Mouse (Mus musculus) lung, postnatal 0 days (tissue): ENCODE measurements at regions not wholly inside any gene's neighbourhood (a gene's known extent, or its start where the extent isn't known, plus 50 kb on each side); places are given as distances from the start of the nearest gene placed in this dataset.
A peak's percentile ranks its signal among the peaks of the same experiment; 100 is the strongest.

Experiments used
- ATAC-seq: fragments of 200-750 bp; cut with Nextera tagmentation; 2 replicates; pipeline ENCODE4 v1.8.0; 2017; ENCODE audit warnings: moderate library complexity
- DNase-seq: peaks from one replicate; pipeline ENCODE4 v3.0.0-alpha.2; 2016; ENCODE audit warnings: low spot score
- H3K27ac ChIP-seq: fragments of 300-500 bp; sonication (generic); 2 replicates; pipeline ENCODE4 v1.5.1; 2014; ENCODE audit warnings: antibody characterized with exemption, mild to moderate bottlenecking, low read length, mixed read lengths
- H3K27me3 ChIP-seq: fragments of 300-500 bp; sonication (generic); replicated peaks from 2 replicates; pipeline ENCODE4 v1.6.1; 2014; ENCODE audit warnings: low read length, mixed read lengths; ENCODE audit not compliant: insufficient read depth
- H3K36me3 ChIP-seq: fragments of 300-500 bp; sonication (generic); 2 replicates; pipeline ENCODE4 v1.6.1; 2014; ENCODE audit warnings: low read length, mixed read lengths; ENCODE audit not compliant: insufficient read depth
- H3K4me1 ChIP-seq: fragments of 300-500 bp; sonication (generic); 2 replicates; pipeline ENCODE4 v1.6.1; 2014; ENCODE audit warnings: antibody characterized with exemption, low read depth, low read length, mixed read lengths; ENCODE audit not compliant: insufficient read depth
- H3K4me2 ChIP-seq: fragments of 300-500 bp; sonication (generic); replicated peaks from 2 replicates; pipeline ENCODE4 v1.6.1; 2014; ENCODE audit warnings: low read depth, mild to moderate bottlenecking, low read length, moderate library complexity, mixed read lengths
- H3K4me3 ChIP-seq: fragments of 300-500 bp; sonication (generic); 2 replicates; pipeline ENCODE4 v1.5.1; 2014; ENCODE audit warnings: low read depth, low read length
- H3K9ac ChIP-seq: fragments of 300-500 bp; sonication (generic); replicated peaks from 2 replicates; pipeline ENCODE4 v1.6.1; 2014; ENCODE audit warnings: low read depth, mild to moderate bottlenecking
- H3K9me3 ChIP-seq: fragments of 300-500 bp; sonication (generic); 2 replicates; pipeline ENCODE4 v1.6.1; 2016; ENCODE audit warnings: low read length, mixed read lengths
- CTCF ChIP-seq: IDR thresholded peaks from 2 replicates; pipeline ENCODE4 v1.5.1; 2016; ENCODE audit warnings: antibody characterized with exemption, mild to moderate bottlenecking
- EP300 ChIP-seq: IDR thresholded peaks from 2 replicates; pipeline ENCODE4 v1.6.1; 2016; ENCODE audit warnings: antibody characterized with exemption, mild to moderate bottlenecking, control low read depth
- WGBS: fragments of 180-500 bp; shearing (Covaris S2); extraction: QIAGEN DNeasy Blood & Tissue Kit; methylation state at CpG from one replicate; pipeline ENCODE4 v1.1.7; 2014; 5-methylcytosine and 5-hydroxymethylcytosine counted together

DNA sequence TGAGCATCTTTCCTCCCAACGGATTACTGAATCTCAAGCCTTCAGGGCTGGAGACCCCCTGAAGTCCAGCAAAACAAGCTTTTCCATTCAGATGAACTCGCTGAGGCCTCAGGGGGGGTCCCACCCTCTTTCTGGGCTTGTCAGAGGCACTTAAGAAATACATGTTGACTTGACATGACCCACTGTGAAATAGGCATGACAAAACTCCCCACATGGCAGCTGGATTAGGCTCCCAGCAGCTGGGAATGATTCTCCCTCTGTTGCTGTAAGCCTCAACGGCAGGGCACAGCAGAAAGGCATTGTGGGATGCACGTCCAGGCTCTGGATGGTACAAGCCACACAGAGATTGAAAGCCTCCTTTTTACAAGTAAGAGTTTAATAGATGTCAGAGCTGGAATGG lies 110.5 kb downstream of the Slc4a3 start:
- DNase-seq: no peak
- H3K27me3 ChIP-seq: no peaks in the 10 kb centered on the region
- no peak overlapping the region for H3K9ac ChIP-seq
- no peaks in the 10 kb centered on the region for H3K36me3 ChIP-seq
- no peaks in the 10 kb centered on the region for H3K9me3 ChIP-seq
- H3K27ac ChIP-seq: no peak overlapping the region
- WGBS: 70% methylated on average over 4 of the region's 4 CpGs
- no peak overlapping the region for H3K4me2 ChIP-seq
- TF ChIP-seq EP300 (no peak), CTCF (no peak)
- no peak overlapping the region for H3K4me3 ChIP-seq
- H3K4me1 ChIP-seq: no peaks in the 10 kb centered on the region
- ATAC-seq: no peak

DNA sequence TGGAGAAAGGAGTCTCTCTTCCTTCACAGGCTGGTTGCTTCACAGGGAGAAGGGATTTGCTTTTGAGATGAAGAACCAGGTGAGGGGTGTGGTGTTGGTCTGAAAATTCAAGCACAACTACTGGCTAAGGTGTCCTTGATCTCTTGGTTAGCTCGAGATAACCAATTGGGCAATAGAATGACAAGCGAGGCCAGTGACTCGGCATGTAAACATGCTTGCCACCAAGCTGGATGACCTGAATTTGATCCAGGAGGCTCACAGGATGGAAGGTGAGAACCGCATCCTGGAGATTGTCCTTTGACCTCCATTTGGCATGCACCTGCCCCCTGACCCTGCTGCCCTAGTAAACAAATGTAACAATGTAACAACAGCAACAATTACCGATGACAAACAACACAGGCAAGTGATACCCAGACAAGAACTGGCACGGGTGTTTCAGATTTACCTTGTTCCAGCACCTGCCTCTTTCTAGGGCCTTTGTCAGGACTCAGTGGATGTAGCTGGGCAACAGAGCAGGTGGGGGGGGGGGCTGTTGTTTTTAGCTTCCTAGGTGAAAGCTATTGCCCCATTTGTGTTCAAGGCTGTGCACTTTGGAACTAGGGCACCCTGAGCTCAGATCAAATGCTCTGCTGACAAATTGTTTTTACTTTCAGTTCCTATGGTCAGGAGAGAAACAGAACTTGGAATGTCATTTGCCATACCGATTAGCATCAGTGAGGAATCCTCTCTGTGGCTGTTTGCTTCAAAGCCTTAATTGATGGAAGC lies 114.5 kb downstream of the Slc4a3 start:
- Histone ChIP-seq H3K9me3 (no peaks in the 10 kb centered on the region), H3K4me2 (no peak overlapping the region), H3K27ac (no peak overlapping the region), H3K36me3 (no peaks in the 10 kb centered on the region), H3K4me1 (no peaks in the 10 kb centered on the region), H3K9ac (no peak overlapping the region), H3K27me3 (no peaks in the 10 kb centered on the region), H3K4me3 (no peak overlapping the region)
- DNase-seq: no peak
- 56% methylated on average over 7 of the region's 7 CpGs for WGBS
- TF ChIP-seq CTCF (no peak), EP300 (no peak)
- ATAC-seq: no peak

DNA sequence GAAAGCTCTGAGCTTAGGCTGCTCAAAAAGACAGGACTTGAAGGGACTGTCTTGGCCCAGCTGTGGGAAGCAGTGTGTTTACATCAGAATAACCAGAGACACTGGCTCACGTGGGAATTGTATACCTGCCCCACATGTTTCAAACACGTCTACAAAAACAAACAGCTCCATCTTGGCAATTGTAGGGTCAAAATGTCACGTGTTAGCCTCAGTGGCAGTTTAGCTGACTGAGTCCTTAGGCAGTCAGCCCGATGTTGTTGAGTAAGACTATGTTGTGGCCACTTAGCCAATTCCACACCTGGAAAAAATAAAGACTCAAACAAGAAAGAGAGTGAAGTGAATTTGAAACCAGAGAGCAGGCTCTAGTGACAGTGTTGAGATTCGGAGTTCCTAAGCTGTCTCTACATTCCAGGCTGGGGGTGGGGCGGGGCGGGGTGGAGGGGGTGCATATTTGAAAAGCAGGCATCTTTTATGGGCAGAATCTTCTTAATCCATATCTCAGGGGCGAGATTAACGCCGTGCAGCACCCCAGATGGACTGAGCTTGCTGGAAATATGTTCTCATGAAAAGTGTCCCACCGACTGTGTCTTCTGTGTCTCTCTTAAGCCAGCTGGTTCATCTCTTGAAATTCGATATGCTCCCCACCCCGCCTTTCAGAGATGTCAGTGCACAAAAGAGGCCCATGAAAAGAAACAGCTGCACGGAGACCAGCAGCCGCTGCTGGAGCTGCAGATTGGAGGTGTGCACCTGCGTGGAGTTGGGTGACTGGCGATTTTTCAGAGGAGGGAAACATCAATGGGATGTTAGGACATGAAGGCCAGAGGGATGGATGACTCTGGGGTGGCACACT lies 116.3 kb downstream of the Slc4a3 start:
- Histone ChIP-seq H3K4me1 (no peaks in the 10 kb centered on the region), H3K4me3 (no peak overlapping the region), H3K27ac (no peak overlapping the region), H3K9ac (no peak overlapping the region), H3K27me3 (no peaks in the 10 kb centered on the region), H3K9me3 (no peaks in the 10 kb centered on the region), H3K4me2 (no peak overlapping the region), H3K36me3 (no peaks in the 10 kb centered on the region)
- peak; percentile 56 for DNase-seq
- no peak for TF ChIP-seq CTCF
- TF ChIP-seq EP300: 0 out of 2 replicates have a peak, but pooled peaks have one; percentile 7
- WGBS: 13% methylated on average over 17 of the region's 17 CpGs
- peak; percentile 47 for ATAC-seq

DNA sequence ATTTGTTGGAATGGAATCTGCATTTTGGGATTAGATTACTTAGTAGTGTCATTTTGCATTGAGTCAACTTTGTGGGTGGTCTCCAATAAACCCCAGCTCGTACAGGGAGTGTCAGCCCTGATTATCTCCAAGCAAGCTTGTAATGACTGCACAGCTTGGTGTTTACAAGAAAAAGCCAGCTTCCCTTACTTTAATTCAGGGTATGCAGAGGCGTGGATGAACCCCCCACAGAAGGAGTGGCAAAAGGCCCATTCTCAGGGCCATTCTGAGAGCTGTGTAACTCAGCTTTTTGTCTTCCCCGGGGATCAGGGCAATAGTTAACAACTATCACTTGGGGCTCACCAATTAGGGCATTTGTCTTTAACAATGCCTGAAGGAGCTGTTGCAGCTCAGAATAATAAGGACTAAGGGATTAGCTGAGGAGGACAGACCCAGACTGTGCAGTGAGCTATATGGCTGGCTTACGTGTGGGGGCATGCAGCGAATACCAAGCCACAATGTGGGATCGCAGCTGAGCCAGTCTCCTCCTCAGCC lies 121.7 kb downstream of the Slc4a3 start:
- DNase-seq: no peak

DNA sequence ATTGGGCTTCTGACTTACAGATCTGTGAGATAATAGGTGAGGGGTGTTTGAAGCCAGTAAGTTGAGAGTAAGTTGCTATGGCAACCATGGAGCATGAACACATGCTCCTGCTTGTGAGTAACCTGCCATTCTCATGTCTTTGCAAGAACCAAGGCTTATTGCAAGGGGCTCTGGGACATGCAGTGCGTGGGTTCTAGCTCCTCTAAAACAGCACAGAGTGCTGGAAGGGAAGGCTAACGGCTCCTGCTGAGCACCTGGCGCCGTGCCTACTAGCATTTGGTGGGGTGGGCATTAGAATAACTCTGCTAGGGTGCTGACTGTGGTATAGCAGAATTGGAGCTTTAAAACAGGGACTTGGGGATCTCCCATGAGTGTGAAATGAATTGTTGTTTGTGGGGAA lies 130.2 kb downstream of the Slc4a3 start:
- DNase-seq: no peak
- H3K27ac ChIP-seq: no peak overlapping the region
- H3K4me3 ChIP-seq: no peak overlapping the region
- TF ChIP-seq EP300: no peak
- TF ChIP-seq CTCF: no peak
- WGBS: 80% methylated on average over 4 of the region's 4 CpGs
- no peak overlapping the region for H3K9ac ChIP-seq
- no peaks in the 10 kb centered on the region for H3K9me3 ChIP-seq
- no peaks in the 10 kb centered on the region for H3K4me1 ChIP-seq
- no peak for ATAC-seq
- H3K27me3 ChIP-seq: no peaks in the 10 kb centered on the region
- no peaks in the 10 kb centered on the region for H3K36me3 ChIP-seq
- no peak overlapping the region for H3K4me2 ChIP-seq

More for the DNA sequence above, 121.7 kb downstream of the Slc4a3 start:
- no peak for TF ChIP-seq EP300
- TF ChIP-seq CTCF: no peak
- no peak for ATAC-seq
- WGBS: 55% methylated on average over 6 of the region's 6 CpGs
- Histone ChIP-seq H3K27ac (no peak overlapping the region), H3K4me2 (no peak overlapping the region), H3K36me3 (no peaks in the 10 kb centered on the region), H3K9ac (no peak overlapping the region), H3K4me1 (no peaks in the 10 kb centered on the region), H3K4me3 (no peak overlapping the region), H3K27me3 (no peaks in the 10 kb centered on the region), H3K9me3 (no peaks in the 10 kb centered on the region)

DNA sequence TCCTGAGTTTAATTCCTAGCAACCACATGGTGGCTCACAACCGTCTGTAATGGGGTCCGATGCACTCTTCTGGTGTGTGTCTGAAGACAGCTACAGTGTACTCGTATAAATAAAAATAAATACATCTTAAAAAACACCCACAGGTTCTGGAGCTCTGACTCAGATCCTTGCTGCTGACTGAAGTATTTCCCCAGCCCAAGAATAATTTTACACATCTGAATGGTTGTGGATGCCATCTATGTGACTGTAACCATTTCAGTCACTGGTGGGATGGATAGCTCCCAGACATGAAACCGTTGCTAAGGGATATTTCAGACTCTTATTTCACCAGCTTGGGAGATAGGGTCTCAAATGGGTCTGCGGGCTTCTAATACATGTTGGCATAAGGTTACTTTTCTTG lies 131.6 kb downstream of the Slc4a3 start:
- H3K27ac ChIP-seq: no peak overlapping the region
- H3K4me3 ChIP-seq: no peak overlapping the region
- WGBS: 58% methylated on average over 5 of the region's 5 CpGs
- H3K4me1 ChIP-seq: no peaks in the 10 kb centered on the region
- H3K27me3 ChIP-seq: no peaks in the 10 kb centered on the region
- ATAC-seq (no peak), DNase-seq (no peak)
- H3K9ac ChIP-seq: no peak overlapping the region
- TF ChIP-seq EP300: no peak
- TF ChIP-seq CTCF: no peak
- H3K36me3 ChIP-seq: no peaks in the 10 kb centered on the region
- no peak overlapping the region for H3K4me2 ChIP-seq
- H3K9me3 ChIP-seq: no peaks in the 10 kb centered on the region
